Mouse (Mus musculus) MEL (cell line): Measurements from ENCODE around the gene Brsk1. TPM values are rescaled to one million over a fixed set of nuclear protein-coding genes. Genes with fewer than 3 reads are reported as not detected.
A peak's percentile ranks its signal among the peaks of the same experiment; 100 is the strongest.

Source experiments
- DNase-seq: peaks from one replicate; pipeline ENCODE4 v3.0.0; 2011; ENCODE audit warnings: low read depth, low spot score
- H3K27ac ChIP-seq: 2 replicates; pipeline ENCODE4 v1.5.1; 2012; ENCODE audit warnings: low read depth, mild to moderate bottlenecking, control low read depth, low read length, moderate library complexity; ENCODE audit not compliant: control insufficient read depth
- H3K27me3 ChIP-seq, 2 experiments: fragments of 150-350 bp in 1 of 2; sonication (generic) in 1 of 2; 2 replicates each; pipeline ENCODE4 v1.6.1; 2012; ENCODE audit warnings: low read length in 2 of 2, mild to moderate bottlenecking in 2 of 2, improper control_type of control experiment in 1 of 2, moderate library complexity in 1 of 2; ENCODE audit not compliant: insufficient read depth in 2 of 2, control insufficient read depth in 1 of 2
- H3K36me3 ChIP-seq, 2 experiments: 2 replicates each; pipeline ENCODE4 v1.6.1; 2012 to 2014; ENCODE audit warnings: low read length in 2 of 2, improper control_type of control experiment in 1 of 2, inconsistent platforms in 1 of 2, mild to moderate bottlenecking in 1 of 2; ENCODE audit not compliant: insufficient read depth in 2 of 2, control insufficient read depth in 1 of 2
- H3K4me1 ChIP-seq, 2 experiments: fragments of 150-350 bp in 1 of 2; sonication (generic) in 1 of 2; 2 replicates each; pipeline ENCODE4 v1.6.1; 2012; ENCODE audit warnings: low read length in 2 of 2, improper control_type of control experiment in 1 of 2, mild to moderate bottlenecking in 1 of 2; ENCODE audit not compliant: insufficient read depth in 2 of 2, control insufficient read depth in 1 of 2
- H3K4me3 ChIP-seq, 2 experiments: fragments of 150-350 bp in 1 of 2; sonication (generic) in 1 of 2; 2 replicates each; pipeline ENCODE4 v1.5.1; 2012; ENCODE audit warnings: low read depth in 2 of 2, low read length in 2 of 2, mild to moderate bottlenecking in 2 of 2, moderate library complexity in 2 of 2, control low read depth in 1 of 2, improper control_type of control experiment in 1 of 2; ENCODE audit not compliant: control insufficient read depth in 1 of 2, insufficient read depth in 1 of 2
- H3K79me2 ChIP-seq: 2 replicates; pipeline ENCODE4 v1.6.1; 2012; ENCODE audit warnings: mild to moderate bottlenecking, low read length, moderate library complexity; ENCODE audit not compliant: control insufficient read depth, poor library complexity, insufficient read depth
- H3K9ac ChIP-seq: 2 replicates; pipeline ENCODE4 v1.6.1; 2012; ENCODE audit warnings: low read depth, mild to moderate bottlenecking, control low read depth, low read length, moderate library complexity; ENCODE audit not compliant: control insufficient read depth, poor library complexity, severe bottlenecking
- H3K9me3 ChIP-seq: fragments of 150-350 bp; sonication (generic); replicated peaks from 2 replicates; pipeline ENCODE4 v1.6.1; 2012; ENCODE audit warnings: mild to moderate bottlenecking, low read length, improper control_type of control experiment, moderate library complexity; ENCODE audit not compliant: insufficient read depth
- BHLHE40 ChIP-seq: IDR thresholded peaks from 2 replicates; pipeline ENCODE4 v1.6.1; 2012; ENCODE audit warnings: low read depth, mild to moderate bottlenecking, inconsistent platforms, low read length, improper control_type of control experiment, borderline replicate concordance
- CHD1 ChIP-seq: IDR thresholded peaks from 2 replicates; pipeline ENCODE4 v1.6.1; 2012; ENCODE audit warnings: low read depth, mild to moderate bottlenecking, inconsistent platforms, low read length, improper control_type of control experiment
- CHD2 ChIP-seq: IDR thresholded peaks from 2 replicates; pipeline ENCODE4 v1.6.1; 2011; ENCODE audit warnings: low read length, improper control_type of control experiment
- CTCF ChIP-seq, 3 experiments: IDR thresholded peaks in 2 of 3; conservative IDR thresholded peaks in 1 of 3; 2 replicates each; pipeline ENCODE4 v1.5.1; 2011 to 2012; ENCODE audit warnings: low read length in 3 of 3, low read depth in 2 of 3, mild to moderate bottlenecking in 2 of 3, improper control_type of control experiment in 1 of 3, inconsistent platforms in 1 of 3, mixed read lengths in 1 of 3, moderate library complexity in 1 of 3; ENCODE audit not compliant: control insufficient read depth in 1 of 3, insufficient read depth in 1 of 3, poor library complexity in 1 of 3, severe bottlenecking in 1 of 3
- E2F4 ChIP-seq: IDR thresholded peaks from 2 replicates; pipeline ENCODE4 v1.6.1; 2011; ENCODE audit warnings: low read depth, low read length, improper control_type of control experiment, borderline replicate concordance
- EP300 ChIP-seq, 2 experiments: IDR thresholded peaks; 2 replicates each; pipeline ENCODE4 v1.6.1; 2011; ENCODE audit warnings: improper control_type of control experiment in 2 of 2, low read length in 2 of 2, low read depth in 1 of 2, mild to moderate bottlenecking in 1 of 2
- GABPA ChIP-seq: IDR thresholded peaks from 2 replicates; pipeline ENCODE4 v1.6.1; 2012; ENCODE audit warnings: low read depth, mild to moderate bottlenecking, inconsistent platforms, low read length, improper control_type of control experiment, moderate library complexity
- GATA1 ChIP-seq: IDR thresholded peaks from 2 replicates; pipeline ENCODE4 v1.6.1; 2011; ENCODE audit warnings: low read depth, low read length, improper control_type of control experiment
- HCFC1 ChIP-seq: IDR thresholded peaks from 2 replicates; pipeline ENCODE4 v1.6.1; 2012; ENCODE audit warnings: low read depth, mild to moderate bottlenecking, inconsistent platforms, low read length, improper control_type of control experiment, moderate library complexity
- JUND ChIP-seq: IDR thresholded peaks from 2 replicates; pipeline ENCODE4 v1.6.1; 2011; ENCODE audit warnings: low read depth, mild to moderate bottlenecking, improper control_type of control experiment, low read length
- MAFK ChIP-seq: IDR thresholded peaks from 2 replicates; pipeline ENCODE4 v1.6.1; 2011; ENCODE audit warnings: low read depth, mild to moderate bottlenecking, low read length, improper control_type of control experiment, borderline replicate concordance
- MAX ChIP-seq: IDR thresholded peaks from 2 replicates; pipeline ENCODE4 v1.6.1; 2011; ENCODE audit warnings: low read length, improper control_type of control experiment
- MAZ ChIP-seq: IDR thresholded peaks from 2 replicates; pipeline ENCODE4 v1.6.1; 2012; ENCODE audit warnings: low read depth, mild to moderate bottlenecking, inconsistent platforms, low read length, improper control_type of control experiment
- MYB ChIP-seq: IDR thresholded peaks from 2 replicates; pipeline ENCODE4 v1.6.1; 2011; ENCODE audit warnings: mild to moderate bottlenecking, low read depth, low read length, improper control_type of control experiment
- NELFE ChIP-seq: IDR thresholded peaks from 2 replicates; pipeline ENCODE4 v1.6.1; 2011; ENCODE audit warnings: low read depth, low read length, improper control_type of control experiment
- NRF1 ChIP-seq: IDR thresholded peaks from 2 replicates; pipeline ENCODE4 v1.6.1; 2014; ENCODE audit warnings: low read depth, mild to moderate bottlenecking, inconsistent platforms, low read length, improper control_type of control experiment, moderate library complexity; ENCODE audit not compliant: poor library complexity, insufficient read depth, severe bottlenecking
- POLR2A ChIP-seq, 2 experiments: IDR thresholded peaks; 2 replicates each; pipeline ENCODE4 v1.6.1; 2011 to 2012; ENCODE audit warnings: low read length in 2 of 2, mild to moderate bottlenecking in 2 of 2, control low read depth in 1 of 2, improper control_type of control experiment in 1 of 2, low read depth in 1 of 2, moderate library complexity in 1 of 2; ENCODE audit not compliant: control insufficient read depth in 1 of 2, insufficient read depth in 1 of 2, poor library complexity in 1 of 2
- POLR2AphosphoS5 ChIP-seq: IDR thresholded peaks from 2 replicates; pipeline ENCODE4 v1.6.1; 2012; ENCODE audit warnings: low read depth, borderline replicate concordance, mild to moderate bottlenecking, inconsistent platforms, low read length, moderate library complexity, mixed read lengths
- RAD21 ChIP-seq: IDR thresholded peaks from 2 replicates; pipeline ENCODE4 v1.6.1; 2011; ENCODE audit warnings: mild to moderate bottlenecking, low read depth, low read length, improper control_type of control experiment
- RCOR1 ChIP-seq: IDR thresholded peaks from 2 replicates; pipeline ENCODE4 v1.6.1; 2012; ENCODE audit warnings: low read depth, mild to moderate bottlenecking, inconsistent platforms, low read length, improper control_type of control experiment
- SIN3A ChIP-seq: IDR thresholded peaks from 2 replicates; pipeline ENCODE4 v1.6.1; 2012; ENCODE audit warnings: low read length, improper control_type of control experiment, inconsistent platforms
- SMC3 ChIP-seq: IDR thresholded peaks from 2 replicates; pipeline ENCODE4 v1.6.1; 2011; ENCODE audit warnings: low read depth, low read length, improper control_type of control experiment
- TAL1 ChIP-seq: IDR thresholded peaks from 2 replicates; pipeline ENCODE4 v1.6.1; 2012; ENCODE audit warnings: mild to moderate bottlenecking, inconsistent platforms, low read length, moderate library complexity, mixed read lengths
- TBP ChIP-seq: IDR thresholded peaks from 2 replicates; pipeline ENCODE4 v1.8.0; 2011; ENCODE audit warnings: low read depth, low read length, improper control_type of control experiment
- TCF12 ChIP-seq: IDR thresholded peaks from 2 replicates; pipeline ENCODE4 v1.6.1; 2014; ENCODE audit warnings: low read depth, mild to moderate bottlenecking, inconsistent platforms, low read length, improper control_type of control experiment, moderate library complexity
- ZC3H11A ChIP-seq: IDR thresholded peaks from 2 replicates; pipeline ENCODE4 v1.6.1; 2012; ENCODE audit warnings: low read depth, mild to moderate bottlenecking, inconsistent platforms, low read length, improper control_type of control experiment
- ZKSCAN1 ChIP-seq: IDR thresholded peaks from 2 replicates; pipeline ENCODE4 v1.6.1; 2012; ENCODE audit warnings: low read depth, mild to moderate bottlenecking, inconsistent platforms, low read length, improper control_type of control experiment, moderate library complexity
- ZMIZ1 ChIP-seq: IDR thresholded peaks from 2 replicates; pipeline ENCODE4 v1.6.1; 2012; ENCODE audit warnings: low read depth, mild to moderate bottlenecking, inconsistent platforms, low read length, improper control_type of control experiment, moderate library complexity
- polyA plus RNA-seq, 2 experiments: library from polyadenylated mRNA; stranded (reverse) in 1 of 2; unstranded in 1 of 2; fragments of >175 nt in 1 of 2; fragments of >200 nt in 1 of 2; gene quantifications; 2 replicates each; pipeline versions ENCODE4 v1.2.1 to v1.2.4; 2012; ENCODE audit warnings: low replicate concordance in 2 of 2, low read depth in 1 of 2; ENCODE audit not compliant: insufficient read length in 2 of 2, insufficient read depth in 1 of 2, missing spikeins in 1 of 2
- total RNA-seq: library from RNA; depleted of rRNA; stranded (reverse); fragments of 300-350 nt; gene quantifications from 2 replicates; pipeline ENCODE4 v1.2.3, GENCODE M21; 2012

Brsk1 gene
- total and polyA plus RNA-seq, 3 experiments = 0.06 TPM; not detected in 2

GRCm38 (mm10) chr7:4740309-4740727, 49.9 kb downstream of the Brsk1 start:
- TF ChIP-seq CHD2 = no peak
- TF ChIP-seq JUND = no peak
- peak; percentile 73; the same call in 1 of the 2 replicates for TF ChIP-seq CHD1
- no peak for TF ChIP-seq MAX
- no peak for TF ChIP-seq GABPA
- TF ChIP-seq MAZ = no peak
- TF ChIP-seq, all 39 proteins: peak for 1
- peak overlapping the region; percentile 82 for H3K9ac ChIP-seq
- no peaks in the 10 kb centered on the region for H3K27me3 ChIP-seq
- peak overlapping the region; percentile 61 for H3K27ac ChIP-seq
- peaks cover 0 to 4% of the 10 kb centered on the region in 2 experiments; a peak in 2 of 4 replicates for H3K36me3 ChIP-seq
- H3K4me1 ChIP-seq = peaks cover 2 to 10% of the 10 kb centered on the region in 2 experiments
- peak; percentile 62 for DNase-seq
- H3K4me3 ChIP-seq = peak overlapping the region; percentile 58 to 74
- H3K79me2 ChIP-seq = no peaks in the 10 kb centered on the region; the same call in 1 of the 2 replicates
- H3K9me3 ChIP-seq = no peaks in the 10 kb centered on the region

GRCm38 (mm10) chr7:4741151-4741550, 50.7 kb downstream of the Brsk1 start:
- no peak for TF ChIP-seq RCOR1
- TF ChIP-seq HCFC1 = 0 out of 2 replicates have a peak, but pooled peaks have one; percentile 20
- TF ChIP-seq GATA1 = no peak
- TF ChIP-seq MYB = no peak
- TF ChIP-seq NRF1 = no peak
- no peak for TF ChIP-seq E2F4
- no peak for TF ChIP-seq CHD2
- TF ChIP-seq TCF12 = no peak
- TF ChIP-seq POLR2A (IDR thresholded peaks at IDR 0.05; ENCODE audit: control insufficient read depth in 1 of 2, insufficient read depth in 1 of 2, low read depth in 1 of 2, low read length in 2 of 2, poor library complexity in 1 of 2) = peak in 1 of 2 experiments; percentile 60; a peak in 2 of 4 replicates
- no peak for TF ChIP-seq ZC3H11A
- 0 out of 2 replicates have a peak, but pooled peaks have one; percentile 30 for TF ChIP-seq TBP
- no peak for TF ChIP-seq ZMIZ1
- no peak for TF ChIP-seq SMC3
- no peak for TF ChIP-seq EP300 (IDR thresholded peaks at IDR 0.05; ENCODE audit: low read depth in 1 of 2, low read length in 2 of 2)
- TF ChIP-seq GABPA = no peak
- no peak for TF ChIP-seq TAL1
- no peak for TF ChIP-seq BHLHE40
- TF ChIP-seq RAD21 = no peak
- TF ChIP-seq MAFK = no peak
- TF ChIP-seq SIN3A = peak; percentile 27; the same call in 1 of the 2 replicates
- TF ChIP-seq POLR2AphosphoS5 = no peak
- no peak for TF ChIP-seq CTCF (IDR thresholded peaks at IDR 0.05 in 2 of 3, conservative IDR thresholded peaks at IDR 0.05 in 1 of 3; ENCODE audit: control insufficient read depth in 1 of 3, insufficient read depth in 1 of 3, low read depth in 2 of 3, low read length in 3 of 3, poor library complexity in 1 of 3, severe bottlenecking in 1 of 3)
- no peak for TF ChIP-seq ZKSCAN1
- no peak for TF ChIP-seq CHD1
- peak; percentile 40 for TF ChIP-seq NELFE
- TF ChIP-seq, all 39 proteins: peak for 5
- peak overlapping the region; percentile 58 to 74 for H3K4me3 ChIP-seq
- H3K9me3 ChIP-seq = no peaks in the 10 kb centered on the region
- peaks cover 2 to 10% of the 10 kb centered on the region in 2 experiments for H3K4me1 ChIP-seq
- H3K79me2 ChIP-seq = no peaks in the 10 kb centered on the region; the same call in 1 of the 2 replicates
- H3K9ac ChIP-seq = peak overlapping the region; percentile 82
- DNase-seq = peak; percentile 79
- H3K36me3 ChIP-seq = peaks cover 0 to 4% of the 10 kb centered on the region in 2 experiments; a peak in 2 of 4 replicates
- peak overlapping the region; percentile 61 for H3K27ac ChIP-seq
- H3K27me3 ChIP-seq = no peaks in the 10 kb centered on the region
